11 mouse cellular contexts compared by ENCODE assay signal in the genomic region with DNA sequence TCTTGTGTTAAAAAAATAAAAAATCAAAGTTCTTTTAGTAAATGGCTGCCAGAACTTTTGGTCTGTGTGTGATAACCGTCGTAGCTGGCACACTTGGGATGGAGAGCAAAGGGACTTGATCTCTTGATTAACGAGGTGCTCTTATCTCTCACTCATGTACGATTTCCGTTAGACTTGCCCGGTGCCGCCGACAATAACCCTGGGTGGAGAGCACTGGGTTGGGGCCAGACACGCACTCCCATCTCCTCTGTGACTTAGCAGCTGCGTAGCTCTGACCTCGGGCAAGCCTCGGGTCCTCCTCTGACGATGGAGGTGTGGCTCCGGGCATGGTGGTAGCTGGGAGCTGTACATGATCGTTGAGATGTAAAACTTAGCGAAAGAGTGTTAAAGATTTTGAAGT. TPM values are rescaled to one million over a fixed set of nuclear protein-coding genes. Genes with fewer than 3 reads are reported as not detected.
DNase-seq lines count a peak whose midpoint lies in the region; TF ChIP-seq lines count a peak whose summit lies in the region.
"Had no signal": no experiment of that assay in that cellular context is flagged by ENCODE, and none has a peak within 500 bp of the region (broad histone marks: within the 10 kb centered on the region; RNA-seq: fewer than 3 reads in every experiment).

No protein-coding gene starts in this region.

- H3K4me3 ChIP-seq in embryonic fibroblast, embryonic 13.5 days (ENCODE audit: insufficient read depth, low read length), result no peak overlapping the region
- H3K4me3 ChIP-seq: embryonic facial prominence, embryonic 12.5 days; megakaryocyte, embryonic 14.5 days had no signal

- TF ChIP-seq CTCF in embryonic fibroblast, embryonic 13.5 days (IDR thresholded peaks at IDR 0.05; ENCODE audit: borderline replicate concordance, insufficient read depth, low read length), result no peak

- peaks cover 56% of the 10 kb centered on the region for H3K4me1 ChIP-seq in embryonic fibroblast, embryonic 13.5 days (ENCODE audit: control insufficient read depth, insufficient read depth, low read length)

- no peak for TF ChIP-seq POLR2A in embryonic fibroblast, embryonic 13.5 days (IDR thresholded peaks at IDR 0.05; ENCODE audit: low read depth, low read length)

- DNase-seq in heart, adult 11 months, result peak; percentile 98
- no peak for DNase-seq in heart, adult 9 months (ENCODE audit: low spot score in 2 of 2)
- peak; percentile 63 to 84 for DNase-seq in kidney, postnatal 25 days
- peak; percentile 53 for DNase-seq in lung, postnatal 36 days
- no peak for DNase-seq in cerebellum, postnatal 4 days (ENCODE audit: low spot score in 2 of 2)
- no peak for DNase-seq in embryo, embryonic 11 days
- no peak for DNase-seq in ovary, postnatal 14 days (ENCODE audit: low spot score)

- H3K27ac ChIP-seq in embryonic fibroblast, embryonic 13.5 days (ENCODE audit: insufficient read depth, low read length), result peak overlapping the region; percentile 99; the same call in 1 of the 2 replicates

RNA-seq across cellular contexts. Expression of gene Hspg2, which starts 15.3 kb away (rescaled TPM):
- polyA plus RNA-seq in embryonic fibroblast, embryonic 13.5 days (2011; ENCODE audit: insufficient read length, low read depth, missing spikeins), result 271 and 368 TPM in 2 replicates

RNA-seq across cellular contexts. Expression of gene 1700013G24Rik, which starts 30.8 kb away (rescaled TPM):
- not detected in 2 replicates for polyA plus RNA-seq in embryonic fibroblast, embryonic 13.5 days (2011; ENCODE audit: insufficient read length, low read depth, missing spikeins)
- polyA plus RNA-seq: embryonic facial prominence, embryonic 12.5 days; neural tube, embryonic 14.5 days had no signal

RNA-seq across cellular contexts. Expression of gene Cela3b, which starts 53.5 kb away (rescaled TPM):
- not detected in 2 replicates for polyA plus RNA-seq in embryonic fibroblast, embryonic 13.5 days (2011; ENCODE audit: insufficient read length, low read depth, missing spikeins)
- polyA plus RNA-seq: embryonic facial prominence, embryonic 12.5 days; neural tube, embryonic 14.5 days had no signal

Comparison
In these comparisons a context has a peak if more than half of its experiments do, and no peak if none do; other contexts are left out.
1. DNase-seq: peak in heart, adult 11 months (single experiment), kidney, postnatal 25 days (2 of 2) and lung, postnatal 36 days (single experiment); none in heart, adult 9 months (0 of 2), cerebellum, postnatal 4 days (0 of 2), embryo, embryonic 11 days (single experiment) and ovary, postnatal 14 days (single experiment).